Mouse (Mus musculus): ENCODE data around the gene Dus3l. TPM values are rescaled to one million over a fixed set of nuclear protein-coding genes. Genes with fewer than 3 reads are reported as not detected.

Dus3l gene
- polyA plus RNA-seq, 1 experiment from 2014 or later = 72.1 TPM

GRCm38 (mm10) chr17:56729151-56729550 lies 35.4 kb upstream of the Dus3l start:
- Histone ChIP-seq H3K27me3 (no peaks in the 10 kb centered on the region), H3K9me3 (no peaks in the 10 kb centered on the region), H3K4me3 (no peak overlapping the region), H3K4me1 (peaks cover 18% of the 10 kb centered on the region), H3K4me2 (replicated peaks) (no peak overlapping the region), H3K27ac (replicated peaks) (no peak overlapping the region), H3K9ac (replicated peaks) (no peak overlapping the region), H3K36me3 (peaks cover 3% of the 10 kb centered on the region; the same call in 1 of the 2 replicates)
- ATAC-seq (replicated peaks) = no peak
- 37% methylated on average over 6 of the region's 6 CpGs for WGBS

GRCm38 (mm10) chr17:56729656-56730055 lies 34.9 kb upstream of the Dus3l start:
- peaks cover 3% of the 10 kb centered on the region; the same call in 1 of the 2 replicates for H3K36me3 ChIP-seq
- peaks cover 18% of the 10 kb centered on the region for H3K4me1 ChIP-seq
- H3K9me3 ChIP-seq = no peaks in the 10 kb centered on the region
- ATAC-seq (replicated peaks) = no peak
- H3K9ac ChIP-seq (replicated peaks) = no peak overlapping the region
- no peak overlapping the region for H3K4me2 ChIP-seq (replicated peaks)
- WGBS = 32% methylated on average over 2 of the region's 2 CpGs
- no peaks in the 10 kb centered on the region for H3K27me3 ChIP-seq
- H3K27ac ChIP-seq (replicated peaks) = no peak overlapping the region
- no peak overlapping the region for H3K4me3 ChIP-seq

- 52% methylated on average over 8 of the region's 8 CpGs for WGBS
- Histone ChIP-seq H3K27ac (replicated peaks) (no peak overlapping the region), H3K4me3 (no peak overlapping the region), H3K36me3 (no peaks in the 10 kb centered on the region), H3K4me2 (replicated peaks) (no peak overlapping the region), H3K9me3 (no peaks in the 10 kb centered on the region), H3K4me1 (no peaks in the 10 kb centered on the region), H3K27me3 (no peaks in the 10 kb centered on the region), H3K9ac (replicated peaks) (no peak overlapping the region)
- ATAC-seq (replicated peaks) = no peak
Observed at GRCm38 (mm10) chr17:56736534-56736933, 28.0 kb upstream of the Dus3l start.

- H3K9ac ChIP-seq (replicated peaks) = no peak overlapping the region
- no peaks in the 10 kb centered on the region for H3K36me3 ChIP-seq
- H3K9me3 ChIP-seq = no peaks in the 10 kb centered on the region
- H3K27ac ChIP-seq (replicated peaks) = no peak overlapping the region
- WGBS = 88% methylated on average over 10 of the region's 10 CpGs
- no peak overlapping the region for H3K4me3 ChIP-seq
- H3K4me2 ChIP-seq (replicated peaks) = no peak overlapping the region
- H3K4me1 ChIP-seq = no peaks in the 10 kb centered on the region
- no peak for ATAC-seq (replicated peaks)
- no peaks in the 10 kb centered on the region for H3K27me3 ChIP-seq
Observed at GRCm38 (mm10) chr17:56738221-56738620, 26.3 kb upstream of the Dus3l start.

- no peak for ATAC-seq (replicated peaks)
- Histone ChIP-seq H3K4me3 (no peak overlapping the region), H3K4me1 (no peaks in the 10 kb centered on the region), H3K9me3 (no peaks in the 10 kb centered on the region), H3K4me2 (replicated peaks) (no peak overlapping the region), H3K27ac (replicated peaks) (no peak overlapping the region), H3K9ac (replicated peaks) (no peak overlapping the region), H3K27me3 (no peaks in the 10 kb centered on the region), H3K36me3 (no peaks in the 10 kb centered on the region)
- WGBS = 81% methylated on average over 17 of the region's 17 CpGs
Observed at GRCm38 (mm10) chr17:56740118-56740787, 24.3 kb upstream of the Dus3l start.

GRCm38 (mm10) chr17:56740788-56741160 lies 23.8 kb upstream of the Dus3l start:
- H3K4me3 ChIP-seq = no peak overlapping the region
- H3K27ac ChIP-seq (replicated peaks) = no peak overlapping the region
- H3K9ac ChIP-seq (replicated peaks) = no peak overlapping the region
- H3K4me1 ChIP-seq = no peaks in the 10 kb centered on the region
- H3K4me2 ChIP-seq (replicated peaks) = no peak overlapping the region
- no peaks in the 10 kb centered on the region for H3K36me3 ChIP-seq
- no peaks in the 10 kb centered on the region for H3K27me3 ChIP-seq
- no peak for ATAC-seq (replicated peaks)
- no peaks in the 10 kb centered on the region for H3K9me3 ChIP-seq
- 80% methylated on average over 17 of the region's 17 CpGs for WGBS

GRCm38 (mm10) chr17:56744173-56744572 lies 20.4 kb upstream of the Dus3l start:
- H3K9me3 ChIP-seq = no peaks in the 10 kb centered on the region
- H3K4me2 ChIP-seq (replicated peaks) = no peak overlapping the region
- no peaks in the 10 kb centered on the region for H3K36me3 ChIP-seq
- WGBS = 61% methylated on average over 5 of the region's 5 CpGs
- no peak overlapping the region for H3K4me3 ChIP-seq
- H3K27ac ChIP-seq (replicated peaks) = no peak overlapping the region
- H3K9ac ChIP-seq (replicated peaks) = no peak overlapping the region
- H3K4me1 ChIP-seq = no peaks in the 10 kb centered on the region
- no peak for ATAC-seq (replicated peaks)
- no peaks in the 10 kb centered on the region for H3K27me3 ChIP-seq

GRCm38 (mm10) chr17:56751404-56752072 lies 13.0 kb upstream of the Dus3l start:
- no peak overlapping the region; the same call in 1 of the 2 replicates for H3K9ac ChIP-seq (replicated peaks)
- peak; percentile 85 for ATAC-seq (replicated peaks)
- H3K4me2 ChIP-seq (replicated peaks) = peak overlapping the region; percentile 55
- H3K4me1 ChIP-seq = no peaks in the 10 kb centered on the region
- H3K36me3 ChIP-seq = no peaks in the 10 kb centered on the region
- H3K27ac ChIP-seq (replicated peaks) = no peak overlapping the region
- peak overlapping the region; percentile 40 for H3K4me3 ChIP-seq
- whole genome bisulfite sequencing = 17% methylated on average over 71 of the region's 71 CpGs
- no peaks in the 10 kb centered on the region for H3K9me3 ChIP-seq
- H3K27me3 ChIP-seq = peaks cover 45% of the 10 kb centered on the region

GRCm38 (mm10) chr17:56753452-56753851 lies 11.1 kb upstream of the Dus3l start:
- Histone ChIP-seq H3K36me3 (no peaks in the 10 kb centered on the region), H3K4me1 (peaks cover 11% of the 10 kb centered on the region), H3K27me3 (peaks cover 61% of the 10 kb centered on the region), H3K4me3 (no peak overlapping the region), H3K4me2 (replicated peaks) (no peak overlapping the region), H3K9me3 (no peaks in the 10 kb centered on the region), H3K9ac (replicated peaks) (no peak overlapping the region), H3K27ac (replicated peaks) (no peak overlapping the region)
- 26% methylated on average over 15 of the region's 15 CpGs for WGBS
- no peak for ATAC-seq (replicated peaks)

- Histone ChIP-seq H3K36me3 (no peaks in the 10 kb centered on the region), H3K27me3 (peaks cover 62% of the 10 kb centered on the region), H3K4me1 (peaks cover 11% of the 10 kb centered on the region), H3K9me3 (no peaks in the 10 kb centered on the region), H3K9ac (replicated peaks) (no peak overlapping the region), H3K4me3 (no peak overlapping the region), H3K4me2 (replicated peaks) (no peak overlapping the region), H3K27ac (replicated peaks) (no peak overlapping the region)
- 17% methylated on average over 36 of the region's 36 CpGs for WGBS
- no peak for ATAC-seq (replicated peaks)
Observed at GRCm38 (mm10) chr17:56754271-56755185, 10.0 kb upstream of the Dus3l start.

GRCm38 (mm10) chr17:56756703-56757399 lies 7.7 kb upstream of the Dus3l start:
- peak overlapping the region; percentile 75 for H3K4me2 ChIP-seq (replicated peaks)
- no peaks in the 10 kb centered on the region for H3K9me3 ChIP-seq
- WGBS = 2% methylated on average over 49 of the region's 51 CpGs
- H3K4me1 ChIP-seq = peaks cover 16% of the 10 kb centered on the region
- H3K27me3 ChIP-seq = peaks cover 69% of the 10 kb centered on the region
- no peak overlapping the region for H3K27ac ChIP-seq (replicated peaks)
- H3K4me3 ChIP-seq = peak overlapping the region; percentile 41
- H3K36me3 ChIP-seq = no peaks in the 10 kb centered on the region
- H3K9ac ChIP-seq (replicated peaks) = peak overlapping the region; percentile 37; the same call in 1 of the 2 replicates
- no peak; the same call in 1 of the 2 replicates for ATAC-seq (replicated peaks)
